Mouse (Mus musculus): ENCODE measurements at regions not wholly inside any gene's neighbourhood (a gene's known extent, or its start where the extent isn't known, plus 50 kb on each side); places are given as distances from the start of the nearest gene placed in this dataset.
A peak's percentile ranks its signal among the peaks of the same experiment; 100 is the strongest.
"Not testable (repeated sequence)": the region's sequence is repeated elsewhere in the genome, so short reads cannot be mapped to it uniquely, and the experiment has no call there.

- DNase-seq = not testable (repeated sequence)
Measured at GRCm38 (mm10) chr14:26319821-26320220, 62.1 kb downstream of the Duxbl3 start.

- DNase-seq = no peak
Measured at GRCm38 (mm10) chr14:26320736-26321135, 63.0 kb downstream of the Duxbl3 start.

GRCm38 (mm10) chr14:26328562-26328961 is 70.8 kb downstream of the Duxbl3 start:
- DNase-seq = no peak

GRCm38 (mm10) chr14:26341111-26341510 is 83.3 kb downstream of the Duxbl3 start:
- DNase-seq = no peak

- DNase-seq = no peak
Measured at GRCm38 (mm10) chr14:26345227-26345626, 87.5 kb downstream of the Duxbl3 start.

GRCm38 (mm10) chr14:26347296-26347695 is 89.5 kb downstream of the Duxbl3 start:
- no peak for DNase-seq

GRCm38 (mm10) chr14:26352927-26353326 is 95.2 kb downstream of the Duxbl3 start:
- DNase-seq = no peak

- peak; percentile 49 for DNase-seq
Measured at GRCm38 (mm10) chr14:26357242-26357641, 99.5 kb downstream of the Duxbl3 start.

- peak; percentile 11 for DNase-seq
Measured at GRCm38 (mm10) chr14:26357996-26358395, 100.2 kb downstream of the Duxbl3 start.

- DNase-seq = no peak
Measured at GRCm38 (mm10) chr14:26360071-26360470, 102.3 kb downstream of the Duxbl3 start.

GRCm38 (mm10) chr14:26361206-26361605 is 103.4 kb downstream of the Duxbl3 start:
- no peak for DNase-seq
